Mouse (Mus musculus): Measurements from ENCODE around the gene Lpar1. TPM values are rescaled to one million over a fixed set of nuclear protein-coding genes. Genes with fewer than 3 reads are reported as not detected.

The Lpar1 gene
- 18.7 and 22.5 TPM in 2 replicates for polyA plus RNA-seq (2015; fragmentation: Nextera tagmentation; extraction: Ambion mirVana)

- Histone ChIP-seq H3K27me3 (no peaks in the 10 kb centered on the region), H3K36me3 (no peaks in the 10 kb centered on the region), H3K9ac (peak within 1 kb of the TSS; percentile 64), H3K4me2 (peak within 1 kb of the TSS; percentile 97), H3K4me1 (replicated peaks) (peaks cover 3% of the 10 kb centered on the region), H3K9me3 (replicated peaks) (no peaks in the 10 kb centered on the region), H3K4me3 (peak within 1 kb of the TSS; percentile 80), H3K27ac (peak within 1 kb of the TSS; percentile 61)
- peak; percentile 20; the same call in 1 of the 2 replicates for ATAC-seq (replicated peaks; ENCODE audit: insufficient number of reproducible peaks, insufficient read depth, low FRiP score, low read depth)
- 9% methylated on average over 19 of the region's 19 CpGs for WGBS
Observed at GRCm38 (mm10) chr4:58553631-58554358, at the start of gene Lpar1. Gene Lpar1 (minus strand): TSS chr4:58553898.

GRCm38 (mm10) chr4:58585942-58586341 lies 32.2 kb upstream of the Lpar1 start:
- Histone ChIP-seq H3K4me2 (no peak overlapping the region), H3K9ac (no peak overlapping the region), H3K27ac (no peak overlapping the region), H3K4me3 (no peak overlapping the region), H3K27me3 (no peaks in the 10 kb centered on the region), H3K9me3 (replicated peaks) (no peaks in the 10 kb centered on the region), H3K36me3 (no peaks in the 10 kb centered on the region), H3K4me1 (replicated peaks) (no peaks in the 10 kb centered on the region)
- WGBS, result 48% methylated on average over 2 of the region's 2 CpGs
- ATAC-seq (replicated peaks; ENCODE audit: insufficient number of reproducible peaks, insufficient read depth, low FRiP score, low read depth), result no peak

GRCm38 (mm10) chr4:58581191-58581590 lies 27.5 kb upstream of the Lpar1 start:
- H3K36me3 ChIP-seq, result no peaks in the 10 kb centered on the region
- ATAC-seq (replicated peaks; ENCODE audit: insufficient number of reproducible peaks, insufficient read depth, low FRiP score, low read depth), result no peak
- H3K4me1 ChIP-seq (replicated peaks), result peaks cover 7% of the 10 kb centered on the region
- no peak overlapping the region for H3K4me2 ChIP-seq
- no peak overlapping the region for H3K9ac ChIP-seq
- no peaks in the 10 kb centered on the region for H3K9me3 ChIP-seq (replicated peaks)
- H3K27me3 ChIP-seq, result no peaks in the 10 kb centered on the region
- H3K4me3 ChIP-seq, result no peak overlapping the region
- H3K27ac ChIP-seq, result no peak overlapping the region
- 77% methylated on average over 7 of the region's 7 CpGs for WGBS

- Histone ChIP-seq H3K4me3 (no peak overlapping the region), H3K27me3 (no peaks in the 10 kb centered on the region), H3K4me1 (replicated peaks) (peaks cover 7% of the 10 kb centered on the region), H3K27ac (no peak overlapping the region), H3K4me2 (no peak overlapping the region), H3K9ac (no peak overlapping the region), H3K9me3 (replicated peaks) (no peaks in the 10 kb centered on the region), H3K36me3 (no peaks in the 10 kb centered on the region)
- no peak for ATAC-seq (replicated peaks; ENCODE audit: insufficient number of reproducible peaks, insufficient read depth, low FRiP score, low read depth)
- 84% methylated on average over 5 of the region's 5 CpGs for whole genome bisulfite sequencing
Observed at GRCm38 (mm10) chr4:58580516-58580915, 26.8 kb upstream of the Lpar1 start.

- no peak for ATAC-seq (replicated peaks; ENCODE audit: insufficient number of reproducible peaks, insufficient read depth, low FRiP score, low read depth)
- Histone ChIP-seq H3K27me3 (no peaks in the 10 kb centered on the region), H3K36me3 (no peaks in the 10 kb centered on the region), H3K4me1 (replicated peaks) (peaks cover 7% of the 10 kb centered on the region), H3K4me2 (no peak overlapping the region), H3K27ac (no peak overlapping the region), H3K9me3 (replicated peaks) (no peaks in the 10 kb centered on the region), H3K9ac (no peak overlapping the region), H3K4me3 (no peak overlapping the region)
- 73% methylated on average over 10 of the region's 10 CpGs for WGBS
Observed at GRCm38 (mm10) chr4:58580098-58580497, 26.4 kb upstream of the Lpar1 start.

GRCm38 (mm10) chr4:58578488-58578887 lies 24.8 kb upstream of the Lpar1 start:
- 0 out of 2 replicates have a peak overlapping the region, but pooled peaks have one; percentile 31 for H3K27ac ChIP-seq
- peaks cover 7% of the 10 kb centered on the region for H3K4me1 ChIP-seq (replicated peaks)
- no peak overlapping the region for H3K4me3 ChIP-seq
- no peak overlapping the region for H3K4me2 ChIP-seq
- no peaks in the 10 kb centered on the region for H3K9me3 ChIP-seq (replicated peaks)
- H3K27me3 ChIP-seq, result no peaks in the 10 kb centered on the region
- no peak for ATAC-seq (replicated peaks; ENCODE audit: insufficient number of reproducible peaks, insufficient read depth, low FRiP score, low read depth)
- no peaks in the 10 kb centered on the region for H3K36me3 ChIP-seq
- 18% methylated on average over 2 of the region's 2 CpGs for WGBS
- H3K9ac ChIP-seq, result no peak overlapping the region

- Histone ChIP-seq H3K4me2 (no peak overlapping the region), H3K9me3 (replicated peaks) (no peaks in the 10 kb centered on the region), H3K27me3 (no peaks in the 10 kb centered on the region), H3K36me3 (no peaks in the 10 kb centered on the region), H3K4me3 (no peak overlapping the region), H3K9ac (no peak overlapping the region), H3K4me1 (replicated peaks) (peaks cover 7% of the 10 kb centered on the region), H3K27ac (0 out of 2 replicates have a peak overlapping the region, but pooled peaks have one; percentile 31)
- WGBS, result 41% methylated on average over 5 of the region's 5 CpGs
- no peak for ATAC-seq (replicated peaks; ENCODE audit: insufficient number of reproducible peaks, insufficient read depth, low FRiP score, low read depth)
Observed at GRCm38 (mm10) chr4:58577382-58578048, 23.8 kb upstream of the Lpar1 start.

- ATAC-seq (replicated peaks; ENCODE audit: insufficient number of reproducible peaks, insufficient read depth, low FRiP score, low read depth), result no peak
- no peaks in the 10 kb centered on the region for H3K9me3 ChIP-seq (replicated peaks)
- no peak overlapping the region for H3K4me3 ChIP-seq
- no peaks in the 10 kb centered on the region for H3K27me3 ChIP-seq
- no peak overlapping the region for H3K4me2 ChIP-seq
- no peak overlapping the region for H3K9ac ChIP-seq
- H3K4me1 ChIP-seq (replicated peaks), result peaks cover 7% of the 10 kb centered on the region
- WGBS, result 75% methylated on average over 6 of the region's 6 CpGs
- no peaks in the 10 kb centered on the region for H3K36me3 ChIP-seq
- H3K27ac ChIP-seq, result no peak overlapping the region
Observed at GRCm38 (mm10) chr4:58575831-58576230, 22.1 kb upstream of the Lpar1 start.

GRCm38 (mm10) chr4:58574024-58574423 lies 20.3 kb upstream of the Lpar1 start:
- no peak overlapping the region for H3K4me2 ChIP-seq
- H3K27ac ChIP-seq, result no peak overlapping the region
- 75% methylated on average over 6 of the region's 6 CpGs for WGBS
- no peaks in the 10 kb centered on the region for H3K27me3 ChIP-seq
- H3K36me3 ChIP-seq, result no peaks in the 10 kb centered on the region
- no peak overlapping the region for H3K4me3 ChIP-seq
- H3K4me1 ChIP-seq (replicated peaks), result peaks cover 7% of the 10 kb centered on the region
- ATAC-seq (replicated peaks; ENCODE audit: insufficient number of reproducible peaks, insufficient read depth, low FRiP score, low read depth), result no peak
- no peak overlapping the region for H3K9ac ChIP-seq
- no peaks in the 10 kb centered on the region for H3K9me3 ChIP-seq (replicated peaks)

GRCm38 (mm10) chr4:58572446-58572845 lies 18.7 kb upstream of the Lpar1 start:
- ATAC-seq (replicated peaks; ENCODE audit: insufficient number of reproducible peaks, insufficient read depth, low FRiP score, low read depth), result no peak
- H3K4me2 ChIP-seq, result no peak overlapping the region
- H3K9ac ChIP-seq, result no peak overlapping the region
- no peak overlapping the region for H3K27ac ChIP-seq
- no peak overlapping the region for H3K4me3 ChIP-seq
- no peaks in the 10 kb centered on the region for H3K27me3 ChIP-seq
- H3K36me3 ChIP-seq, result no peaks in the 10 kb centered on the region
- no peaks in the 10 kb centered on the region for H3K9me3 ChIP-seq (replicated peaks)
- WGBS, result 67% methylated on average over 2 of the region's 2 CpGs
- no peaks in the 10 kb centered on the region for H3K4me1 ChIP-seq (replicated peaks)

GRCm38 (mm10) chr4:58571661-58572060 lies 18.0 kb upstream of the Lpar1 start:
- no peaks in the 10 kb centered on the region for H3K4me1 ChIP-seq (replicated peaks)
- H3K4me3 ChIP-seq, result no peak overlapping the region
- H3K4me2 ChIP-seq, result no peak overlapping the region
- H3K27ac ChIP-seq, result no peak overlapping the region
- WGBS, result 27% methylated on average over 3 of the region's 3 CpGs
- no peaks in the 10 kb centered on the region for H3K36me3 ChIP-seq
- H3K9ac ChIP-seq, result no peak overlapping the region
- H3K27me3 ChIP-seq, result no peaks in the 10 kb centered on the region
- H3K9me3 ChIP-seq (replicated peaks), result no peaks in the 10 kb centered on the region
- ATAC-seq (replicated peaks; ENCODE audit: insufficient number of reproducible peaks, insufficient read depth, low FRiP score, low read depth), result no peak
